Mouse (Mus musculus) left cerebral cortex, adult 8-10 months (tissue): Measurements from ENCODE around the gene Ccr1. TPM values are rescaled to one million over a fixed set of nuclear protein-coding genes. Genes with fewer than 3 reads are reported as not detected.

ENCODE experiments used
- DNase-seq, 2 experiments: peaks; one replicate each; pipeline ENCODE4 v3.0.0; 2022; ENCODE audit warnings: low spot score in 2 of 2
- total RNA-seq, 4 experiments: library from RNA; stranded (reverse); gene quantifications; 2 replicates each; pipeline ENCODE4 v1.2.4; 2022

The Ccr1 gene
- total RNA-seq, 4 experiments from 2014 or later: 0.17 to 0.34 TPM; not detected in 2

- no peak for DNase-seq
Measured at GRCm38 (mm10) chr9:123956892-123957291, 11.6 kb downstream of the Ccr1 start.

DNA sequence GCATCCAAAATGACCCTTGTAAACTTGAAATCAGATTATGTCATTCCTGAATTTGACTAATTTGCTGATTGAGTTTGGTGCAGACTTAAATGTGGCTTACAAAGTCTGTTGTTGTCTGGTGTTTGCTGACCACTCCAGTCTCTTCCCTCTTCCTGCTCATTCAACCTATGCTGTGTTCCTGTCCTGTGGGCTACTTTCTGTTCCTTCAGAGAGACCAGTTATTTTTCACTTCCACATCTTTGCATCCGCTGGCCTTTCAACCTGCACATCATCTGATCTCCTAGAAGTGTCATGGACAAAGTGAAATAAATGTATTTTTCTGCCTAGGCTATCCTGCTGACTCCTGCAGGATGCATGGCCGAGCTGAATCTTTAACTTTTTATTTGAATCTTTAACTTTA, 14.9 kb downstream of the Ccr1 start:
- DNase-seq: no peak

DNA sequence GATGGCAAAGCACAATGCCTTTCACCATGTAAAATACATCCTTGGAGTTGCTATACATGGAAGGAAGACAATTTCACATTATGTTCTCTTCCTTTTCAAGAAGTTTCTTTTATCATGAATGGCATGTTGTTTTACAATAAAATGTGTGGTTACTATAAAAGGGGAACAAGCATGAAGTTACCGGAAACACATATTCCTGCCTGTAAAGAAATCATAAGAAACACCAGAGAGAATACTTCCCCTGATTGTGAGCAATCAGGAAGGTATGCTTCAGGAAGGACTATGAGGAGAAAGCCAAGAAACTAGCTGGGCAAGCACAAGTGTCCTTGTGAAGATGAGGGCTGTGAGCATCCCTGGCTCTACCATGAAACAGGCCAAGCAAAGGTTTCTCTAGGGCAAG, 17.3 kb downstream of the Ccr1 start:
- no peak for DNase-seq

GRCm38 (mm10) chr9:123949432-123949831, 19.1 kb downstream of the Ccr1 start:
- DNase-seq: no peak

DNA sequence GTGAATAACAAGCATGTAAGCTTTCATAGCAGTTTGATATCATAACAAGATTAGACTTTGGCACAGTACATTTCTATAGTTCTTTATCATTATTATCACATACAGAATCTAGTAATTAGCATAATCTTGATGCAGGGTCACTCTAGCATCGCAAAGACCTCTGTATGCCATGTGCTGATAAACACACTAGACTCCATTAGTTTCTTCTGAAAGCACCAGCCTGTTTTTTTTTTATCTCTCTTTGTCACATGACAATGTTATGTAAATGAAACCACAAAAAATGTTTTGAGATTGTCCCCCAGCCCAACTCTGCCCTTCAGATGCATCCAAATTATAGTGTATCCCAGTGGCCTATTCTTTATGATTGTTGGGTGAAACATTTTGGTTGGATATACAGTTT, 20.7 kb downstream of the Ccr1 start:
- DNase-seq: no peak

GRCm38 (mm10) chr9:123942025-123942424, 26.5 kb downstream of the Ccr1 start:
- no peak for DNase-seq

- no peak for DNase-seq
Measured at GRCm38 (mm10) chr9:123941316-123941715, 27.2 kb downstream of the Ccr1 start.

- no peak for DNase-seq
Measured at GRCm38 (mm10) chr9:123940628-123941027, 27.9 kb downstream of the Ccr1 start.

DNA sequence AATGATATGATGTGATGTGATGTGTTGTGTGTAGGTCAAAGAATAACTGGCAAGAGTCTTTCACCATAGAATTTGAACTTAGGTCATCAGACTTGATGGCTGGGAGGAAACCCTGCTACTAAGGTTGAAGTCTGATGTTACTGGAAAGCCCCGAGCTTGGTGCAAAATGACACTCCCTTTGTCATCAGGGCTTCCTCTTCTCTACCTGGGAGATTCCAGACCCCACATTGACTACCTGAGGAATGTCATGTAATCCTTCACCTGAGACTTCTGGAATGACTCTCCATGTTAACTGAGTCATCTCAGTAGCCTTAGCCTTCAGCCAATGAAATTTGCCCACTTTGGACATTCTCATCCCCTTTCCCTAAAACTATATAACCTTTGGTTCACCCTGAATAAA, 28.3 kb downstream of the Ccr1 start:
- DNase-seq: no peak

DNA sequence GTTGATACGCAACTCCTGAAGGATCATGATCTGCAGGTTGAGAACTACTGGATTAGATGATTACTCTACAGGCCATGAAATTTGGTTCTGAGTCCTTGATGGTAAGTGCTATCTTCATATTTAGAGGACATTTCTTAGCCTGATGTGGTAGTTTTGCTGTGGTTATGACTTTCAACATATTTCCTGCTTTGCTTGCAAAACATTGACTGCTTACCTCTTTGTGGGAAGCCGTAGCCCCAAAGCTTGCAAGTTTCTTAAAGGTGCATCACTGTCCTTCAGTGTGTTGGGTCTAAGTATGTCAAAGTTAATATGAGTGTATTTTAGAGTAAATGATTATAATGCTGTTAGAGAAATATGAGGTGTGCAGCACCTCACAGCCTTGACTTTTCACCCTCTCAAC, 30.5 kb downstream of the Ccr1 start:
- no peak for DNase-seq

DNA sequence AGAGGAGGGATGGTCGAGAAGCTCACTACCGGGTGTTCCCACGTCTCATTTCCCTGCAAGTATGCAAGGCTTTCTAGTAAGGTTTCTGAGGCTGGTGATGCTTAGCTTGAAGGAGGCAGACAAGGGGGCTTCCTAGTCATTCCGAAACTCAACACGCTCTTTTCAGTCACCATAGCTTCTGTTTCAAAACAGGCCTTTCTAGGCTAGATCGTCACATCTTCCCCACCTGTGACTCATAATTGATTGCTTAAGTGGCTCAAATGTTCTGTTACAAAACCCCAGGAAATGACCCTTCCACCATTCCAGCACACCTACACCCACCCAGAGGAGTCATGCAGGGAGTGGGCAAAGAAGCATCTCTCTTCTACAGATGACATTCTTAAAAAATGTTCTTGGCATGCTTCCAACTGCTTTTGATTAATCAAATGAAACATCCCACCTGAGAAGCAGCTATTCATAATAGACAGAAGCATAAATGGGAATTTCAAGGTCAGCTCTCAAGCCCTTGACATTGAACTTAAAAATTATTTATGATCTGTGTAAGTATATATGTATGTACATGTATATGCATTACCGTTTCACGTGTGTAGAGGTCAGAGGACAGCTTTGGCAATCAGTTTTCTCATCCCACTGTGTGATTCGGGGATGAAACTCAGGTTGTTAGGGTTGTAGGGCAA, 31.8 kb downstream of the Ccr1 start:
- DNase-seq: no peak

GRCm38 (mm10) chr9:123935776-123936175, 32.7 kb downstream of the Ccr1 start:
- no peak for DNase-seq

- DNase-seq: no peak
Measured at GRCm38 (mm10) chr9:123935346-123935745, 33.1 kb downstream of the Ccr1 start.

DNA sequence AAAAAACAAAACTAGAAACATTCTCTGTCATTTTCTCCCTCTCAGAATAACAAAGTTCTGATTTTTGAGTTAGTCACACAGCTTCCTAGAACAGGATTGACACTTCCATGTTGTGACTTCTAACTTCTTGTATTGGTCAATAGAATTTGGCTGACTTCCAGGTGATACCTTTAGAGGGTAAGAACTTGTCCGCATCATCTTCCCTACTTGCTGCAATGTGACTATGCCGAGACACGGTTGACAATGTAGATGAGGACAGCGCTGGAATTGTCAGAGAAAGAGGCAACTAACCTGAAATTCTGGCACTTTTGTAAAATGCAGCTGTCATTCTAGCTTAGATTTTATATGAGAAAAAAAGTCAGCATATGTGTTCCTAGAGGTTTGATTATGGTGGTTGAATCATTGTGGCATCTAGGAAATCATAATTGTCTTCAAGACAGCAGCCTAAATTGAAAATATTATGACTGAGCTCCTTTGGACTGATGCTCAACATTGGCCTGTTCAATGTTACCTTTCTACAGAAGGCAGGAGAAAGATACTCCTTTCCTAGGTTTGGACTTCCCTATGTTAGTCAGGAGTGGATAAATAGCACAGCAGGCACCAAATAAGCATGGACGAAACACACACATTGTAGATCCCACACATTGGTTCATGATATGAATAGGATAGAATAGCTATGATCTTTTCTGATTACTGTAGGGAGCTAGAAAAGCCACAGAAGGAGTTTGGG, 34.6 kb downstream of the Ccr1 start:
- no peak for DNase-seq

GRCm38 (mm10) chr9:123932911-123933675, 35.4 kb downstream of the Ccr1 start:
- DNase-seq: no peak

- no peak for DNase-seq
Measured at GRCm38 (mm10) chr9:123931761-123932700, 36.5 kb downstream of the Ccr1 start.

GRCm38 (mm10) chr9:123930926-123931325, 37.6 kb downstream of the Ccr1 start:
- no peak for DNase-seq

- no peak for DNase-seq
Measured at GRCm38 (mm10) chr9:123930476-123930875, 38.0 kb downstream of the Ccr1 start.

DNA sequence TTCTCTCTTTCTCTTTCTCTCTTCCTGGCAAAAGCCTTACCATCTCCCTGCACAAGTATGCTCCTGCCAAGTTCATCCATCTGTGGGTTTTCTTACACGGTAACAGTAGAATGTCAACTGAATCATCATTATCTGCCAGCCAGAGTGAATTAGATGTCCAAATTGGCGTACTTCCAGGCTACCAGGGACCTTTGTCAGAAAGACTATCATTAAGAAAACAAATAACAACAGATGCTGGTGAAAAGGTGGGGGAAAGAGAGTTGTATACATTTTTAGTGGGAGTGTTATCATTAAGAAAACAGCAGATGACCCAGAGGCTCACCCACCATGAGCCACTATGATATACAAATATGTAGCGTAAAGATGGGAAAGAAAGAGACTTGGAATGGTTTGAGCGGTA, 38.6 kb downstream of the Ccr1 start:
- DNase-seq: no peak

DNA sequence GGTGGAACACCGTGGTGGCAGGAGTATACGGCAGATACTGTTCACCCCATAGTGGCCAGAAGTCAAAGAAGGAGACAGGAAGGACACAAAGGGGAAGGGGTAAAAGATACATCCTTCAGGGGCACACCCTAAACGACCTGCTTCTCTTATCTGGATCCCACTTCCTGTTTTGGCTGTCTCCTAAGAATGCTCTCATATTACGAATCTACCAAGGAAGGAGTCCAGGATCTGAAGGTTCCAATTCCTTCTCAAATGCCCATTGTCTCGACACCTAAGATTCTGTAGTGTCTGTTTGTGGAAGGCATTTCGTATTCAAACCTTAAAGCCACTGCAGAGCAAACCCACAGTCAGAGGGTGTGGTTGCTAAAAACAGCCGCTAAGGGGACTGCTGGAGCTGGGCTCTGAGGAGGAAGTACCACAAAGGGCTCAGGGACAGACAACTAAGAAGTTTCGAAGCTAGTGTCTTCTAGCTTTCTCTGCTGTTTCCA, 39.7 kb downstream of the Ccr1 start:
- no peak for DNase-seq

- DNase-seq: no peak
Measured at GRCm38 (mm10) chr9:123928118-123928758, 40.3 kb downstream of the Ccr1 start.
